Mouse (Mus musculus): ENCODE results near the gene Specc1l.

GRCm38 (mm10) chr10:75264993-75265555 lies 53.2 kb downstream of the Specc1l start:
- TF ChIP-seq TAL1 (IDR thresholded peaks at IDR 0.05; ENCODE audit: low read length) (no peak), GATA1 (IDR thresholded peaks at IDR 0.05; ENCODE audit: low read length) (no peak)

Measured in erythroblast, embryonic 14.5 days (primary cell).